Mouse (Mus musculus): ENCODE data around the gene Cpsf4l. TPM values are rescaled to one million over a fixed set of nuclear protein-coding genes. Genes with fewer than 3 reads are reported as not detected.
"Not testable (repeated sequence)": the region's sequence is repeated elsewhere in the genome, so short reads cannot be mapped to it uniquely, and the experiment has no call there.

Gene Cpsf4l
- polyA plus RNA-seq, 1 experiment from 2014 or later, result 0.57 TPM

- 88% methylated on average over 2 of the region's 2 CpGs for WGBS
- no peak for DNase-seq (ENCODE audit: low spot score, missing footprints)
Measured at GRCm38 (mm10) chr11:113667122-113667521, 42.7 kb downstream of the Cpsf4l start.

GRCm38 (mm10) chr11:113666648-113667047 lies 43.2 kb downstream of the Cpsf4l start:
- Histone ChIP-seq H3K4me2 (no peak overlapping the region), H3K27ac (ENCODE audit: low read depth, low read length) (no peak overlapping the region), H3K9ac (ENCODE audit: low read length) (no peak overlapping the region), H3K36me3 (ENCODE audit: control insufficient read depth, insufficient read depth, low read length) (peaks cover 7% of the 10 kb centered on the region; the same call in 1 of the 2 replicates), H3K4me3 (ENCODE audit: low read depth, low read length) (no peak overlapping the region), H3K27me3 (ENCODE audit: control insufficient read depth, insufficient read depth, low read length) (no peaks in the 10 kb centered on the region), H3K9me3 (ENCODE audit: control insufficient read depth, low read length) (no peaks in the 10 kb centered on the region), H3K4me1 (ENCODE audit: control insufficient read depth, insufficient read depth, low read length) (0 out of 2 replicates have a peak, but pooled peaks cover 2% of the 10 kb centered on the region)
- no peak for ATAC-seq (ENCODE audit: low FRiP score)
- no peak for DNase-seq (ENCODE audit: low spot score, missing footprints)
- WGBS, result 70% methylated on average over 10 of the region's 10 CpGs

More at GRCm38 (mm10) chr11:113667122-113667521, 42.7 kb downstream of the Cpsf4l start:
- H3K36me3 ChIP-seq (ENCODE audit: control insufficient read depth, insufficient read depth, low read length), result peaks cover 7% of the 10 kb centered on the region; the same call in 1 of the 2 replicates
- no peaks in the 10 kb centered on the region for H3K9me3 ChIP-seq (ENCODE audit: control insufficient read depth, low read length)
- ATAC-seq (ENCODE audit: low FRiP score), result no peak
- H3K4me3 ChIP-seq (ENCODE audit: low read depth, low read length), result no peak overlapping the region
- 0 out of 2 replicates have a peak, but pooled peaks cover 2% of the 10 kb centered on the region for H3K4me1 ChIP-seq (ENCODE audit: control insufficient read depth, insufficient read depth, low read length)
- no peak overlapping the region for H3K9ac ChIP-seq (ENCODE audit: low read length)
- H3K27ac ChIP-seq (ENCODE audit: low read depth, low read length), result no peak overlapping the region
- no peaks in the 10 kb centered on the region for H3K27me3 ChIP-seq (ENCODE audit: control insufficient read depth, insufficient read depth, low read length)
- no peak overlapping the region for H3K4me2 ChIP-seq

GRCm38 (mm10) chr11:113666205-113666604 lies 43.6 kb downstream of the Cpsf4l start:
- H3K9me3 ChIP-seq (ENCODE audit: control insufficient read depth, low read length), result no peaks in the 10 kb centered on the region
- ATAC-seq (ENCODE audit: low FRiP score) (no peak), DNase-seq (ENCODE audit: low spot score, missing footprints) (no peak)
- H3K36me3 ChIP-seq (ENCODE audit: control insufficient read depth, insufficient read depth, low read length), result peaks cover 10% of the 10 kb centered on the region; the same call in 1 of the 2 replicates
- no peak overlapping the region for H3K4me2 ChIP-seq
- H3K4me3 ChIP-seq (ENCODE audit: low read depth, low read length), result no peak overlapping the region
- no peak overlapping the region for H3K9ac ChIP-seq (ENCODE audit: low read length)
- 92% methylated on average over 6 of the region's 6 CpGs for WGBS
- H3K27ac ChIP-seq (ENCODE audit: low read depth, low read length), result no peak overlapping the region
- H3K27me3 ChIP-seq (ENCODE audit: control insufficient read depth, insufficient read depth, low read length), result no peaks in the 10 kb centered on the region
- 0 out of 2 replicates have a peak, but pooled peaks cover 2% of the 10 kb centered on the region for H3K4me1 ChIP-seq (ENCODE audit: control insufficient read depth, insufficient read depth, low read length)

GRCm38 (mm10) chr11:113664279-113664678 lies 45.5 kb downstream of the Cpsf4l start:
- WGBS, result 72% methylated on average over 2 of the region's 2 CpGs
- no peaks in the 10 kb centered on the region for H3K27me3 ChIP-seq (ENCODE audit: control insufficient read depth, insufficient read depth, low read length)

GRCm38 (mm10) chr11:113661835-113662351 lies 47.9 kb downstream of the Cpsf4l start:
- 94% methylated on average over 18 of the region's 18 CpGs for WGBS
- Histone ChIP-seq H3K27ac (ENCODE audit: low read depth, low read length) (no peak overlapping the region), H3K9me3 (ENCODE audit: control insufficient read depth, low read length) (no peaks in the 10 kb centered on the region), H3K4me3 (ENCODE audit: low read depth, low read length) (no peak overlapping the region), H3K27me3 (ENCODE audit: control insufficient read depth, insufficient read depth, low read length) (no peaks in the 10 kb centered on the region), H3K4me1 (ENCODE audit: control insufficient read depth, insufficient read depth, low read length) (no peaks in the 10 kb centered on the region), H3K36me3 (ENCODE audit: control insufficient read depth, insufficient read depth, low read length) (peaks cover 30% of the 10 kb centered on the region), H3K4me2 (no peak overlapping the region), H3K9ac (ENCODE audit: low read length) (no peak overlapping the region)
- DNase-seq (ENCODE audit: low spot score, missing footprints) (no peak), ATAC-seq (ENCODE audit: low FRiP score) (no peak)

More at GRCm38 (mm10) chr11:113664279-113664678, 45.5 kb downstream of the Cpsf4l start:
- no peak for ATAC-seq (ENCODE audit: low FRiP score)
- Histone ChIP-seq H3K4me3 (ENCODE audit: low read depth, low read length) (no peak overlapping the region), H3K4me2 (no peak overlapping the region), H3K9ac (ENCODE audit: low read length) (no peak overlapping the region), H3K36me3 (ENCODE audit: control insufficient read depth, insufficient read depth, low read length) (peaks cover 16% of the 10 kb centered on the region), H3K4me1 (ENCODE audit: control insufficient read depth, insufficient read depth, low read length) (0 out of 2 replicates have a peak, but pooled peaks cover 2% of the 10 kb centered on the region), H3K27ac (ENCODE audit: low read depth, low read length) (no peak overlapping the region), H3K9me3 (ENCODE audit: control insufficient read depth, low read length) (no peaks in the 10 kb centered on the region)
- DNase-seq (ENCODE audit: low spot score, missing footprints), result peak; percentile 82

GRCm38 (mm10) chr11:113660940-113661339 lies 48.9 kb downstream of the Cpsf4l start:
- no peaks in the 10 kb centered on the region for H3K9me3 ChIP-seq (ENCODE audit: control insufficient read depth, low read length)
- DNase-seq (ENCODE audit: low spot score, missing footprints), result no peak
- H3K27ac ChIP-seq (ENCODE audit: low read depth, low read length), result no peak overlapping the region
- no peak overlapping the region for H3K9ac ChIP-seq (ENCODE audit: low read length)
- H3K27me3 ChIP-seq (ENCODE audit: control insufficient read depth, insufficient read depth, low read length), result no peaks in the 10 kb centered on the region
- ATAC-seq (ENCODE audit: low FRiP score), result no peak
- H3K4me3 ChIP-seq (ENCODE audit: low read depth, low read length), result no peak overlapping the region
- no peak overlapping the region for H3K4me2 ChIP-seq
- peaks cover 36% of the 10 kb centered on the region for H3K36me3 ChIP-seq (ENCODE audit: control insufficient read depth, insufficient read depth, low read length)
- H3K4me1 ChIP-seq (ENCODE audit: control insufficient read depth, insufficient read depth, low read length), result no peaks in the 10 kb centered on the region
- WGBS, result 97% methylated on average over 11 of the region's 11 CpGs

GRCm38 (mm10) chr11:113660213-113660612 lies 49.6 kb downstream of the Cpsf4l start:
- not testable (repeated sequence) for H3K9me3 ChIP-seq (ENCODE audit: control insufficient read depth, low read length); H3K27me3 ChIP-seq (ENCODE audit: control insufficient read depth, insufficient read depth, low read length); H3K4me3 ChIP-seq (ENCODE audit: low read depth, low read length); ATAC-seq (ENCODE audit: low FRiP score); H3K27ac ChIP-seq (ENCODE audit: low read depth, low read length); H3K9ac ChIP-seq (ENCODE audit: low read length); DNase-seq (ENCODE audit: low spot score, missing footprints); H3K4me2 ChIP-seq; H3K4me1 ChIP-seq (ENCODE audit: control insufficient read depth, insufficient read depth, low read length)
- peaks cover 43% of the 10 kb centered on the region for H3K36me3 ChIP-seq (ENCODE audit: control insufficient read depth, insufficient read depth, low read length)
- WGBS, result over 99% methylated on average over 3 of the region's 3 CpGs

GRCm38 (mm10) chr11:113658763-113659162 lies 51.1 kb downstream of the Cpsf4l start:
- no peaks in the 10 kb centered on the region for H3K27me3 ChIP-seq (ENCODE audit: control insufficient read depth, insufficient read depth, low read length)
- no peak overlapping the region for H3K4me3 ChIP-seq (ENCODE audit: low read depth, low read length)
- H3K36me3 ChIP-seq (ENCODE audit: control insufficient read depth, insufficient read depth, low read length), result peaks cover 48% of the 10 kb centered on the region
- H3K9ac ChIP-seq (ENCODE audit: low read length), result no peak overlapping the region
- no peak overlapping the region for H3K27ac ChIP-seq (ENCODE audit: low read depth, low read length)
- DNase-seq (ENCODE audit: low spot score, missing footprints) (no peak), ATAC-seq (ENCODE audit: low FRiP score) (no peak)
- H3K4me1 ChIP-seq (ENCODE audit: control insufficient read depth, insufficient read depth, low read length), result no peaks in the 10 kb centered on the region
- H3K4me2 ChIP-seq, result no peak overlapping the region
- no peaks in the 10 kb centered on the region for H3K9me3 ChIP-seq (ENCODE audit: control insufficient read depth, low read length)
- WGBS, result 87% methylated on average over 4 of the region's 4 CpGs

GRCm38 (mm10) chr11:113658319-113658718 lies 51.5 kb downstream of the Cpsf4l start:
- ATAC-seq (ENCODE audit: low FRiP score), result no peak
- Histone ChIP-seq H3K27ac (ENCODE audit: low read depth, low read length) (no peak overlapping the region), H3K9ac (ENCODE audit: low read length) (no peak overlapping the region), H3K27me3 (ENCODE audit: control insufficient read depth, insufficient read depth, low read length) (no peaks in the 10 kb centered on the region), H3K36me3 (ENCODE audit: control insufficient read depth, insufficient read depth, low read length) (peaks cover 49% of the 10 kb centered on the region), H3K4me1 (ENCODE audit: control insufficient read depth, insufficient read depth, low read length) (no peaks in the 10 kb centered on the region), H3K4me3 (ENCODE audit: low read depth, low read length) (no peak overlapping the region), H3K9me3 (ENCODE audit: control insufficient read depth, low read length) (no peaks in the 10 kb centered on the region), H3K4me2 (no peak overlapping the region)
- DNase-seq (ENCODE audit: low spot score, missing footprints), result no peak
- WGBS, result 86% methylated on average over 8 of the region's 8 CpGs

Measured in midbrain, embryonic 11.5 days (tissue).